Mouse (Mus musculus): ENCODE data around the gene Astl.

DNA sequence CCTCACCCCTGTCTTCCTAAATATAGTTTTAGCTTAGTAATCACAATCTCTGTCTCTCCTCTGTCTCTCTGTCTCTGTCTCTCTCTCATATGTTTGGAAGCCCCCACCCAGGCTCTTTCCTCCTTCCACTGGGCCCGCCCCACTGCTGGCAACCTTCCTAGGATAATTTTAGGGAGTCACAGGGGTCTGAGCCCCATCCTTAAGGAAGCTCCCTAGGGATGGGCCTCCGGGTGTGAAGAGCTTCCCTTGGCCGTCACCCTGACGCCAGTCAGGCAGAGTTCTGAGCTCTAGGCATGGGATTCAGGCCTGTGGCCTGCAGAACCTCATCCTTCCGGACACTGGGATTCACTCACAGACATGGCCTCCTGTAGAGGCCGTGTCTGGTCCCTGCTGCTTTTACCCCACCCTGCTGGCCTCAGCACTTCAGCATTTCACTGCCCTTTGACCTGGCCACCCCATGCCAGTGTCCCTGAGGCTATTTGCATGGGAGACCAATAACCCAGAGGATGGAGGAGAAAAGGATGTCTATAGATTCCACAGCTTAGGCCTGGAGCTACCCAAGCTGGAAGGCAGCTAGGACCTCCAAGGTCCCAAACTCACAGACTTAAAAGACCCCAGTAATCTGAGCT is 38.1 kb downstream of the Astl start:
- TF ChIP-seq GATA1 (IDR thresholded peaks at IDR 0.05; ENCODE audit: low read length) (no peak), TAL1 (IDR thresholded peaks at IDR 0.05; ENCODE audit: low read length) (no peak)
